Mouse (Mus musculus) cerebellum, adult 2 months (tissue): ENCODE results near the gene Sft2d2.

Experiments used
- CTCF ChIP-seq: fragments of 200-500 bp; IDR thresholded peaks from 2 replicates; pipeline ENCODE4 v1.5.1; 2011; ENCODE audit warnings: low read depth, mild to moderate bottlenecking, control low read depth, low read length, moderate library complexity, borderline replicate concordance; ENCODE audit not compliant: insufficient read depth
- POLR2A ChIP-seq: fragments of 200-500 bp; IDR thresholded peaks from 2 replicates; pipeline ENCODE4 v1.6.1; 2011; ENCODE audit warnings: low read length, control low read depth, borderline replicate concordance; ENCODE audit not compliant: insufficient read depth

DNA sequence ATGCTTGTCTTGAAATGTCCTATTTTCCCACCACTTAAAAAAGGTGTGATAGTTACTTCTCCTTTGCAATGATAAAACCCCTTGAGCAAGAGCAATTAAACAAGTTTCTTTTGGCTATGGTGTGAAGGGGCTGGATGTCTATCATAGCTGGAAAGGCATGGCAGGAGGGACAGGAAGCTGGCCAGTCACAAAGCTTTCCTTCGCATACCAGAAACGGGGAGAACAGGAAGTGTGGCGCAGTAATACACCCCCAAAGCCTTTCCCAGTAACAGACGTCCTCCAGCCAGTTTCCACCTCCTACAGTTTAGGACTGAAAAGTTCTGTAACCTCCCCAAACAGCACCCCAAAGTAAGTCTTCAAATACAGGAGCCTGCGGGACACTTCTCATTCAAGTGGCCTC, 24.1 kb downstream of the Sft2d2 start:
- TF ChIP-seq POLR2A (no peak), CTCF (no peak)
